13 mouse cellular contexts compared by ENCODE assay signal in genomic region chr6:51594516-51594915, GRCm38 (mm10).
DNase-seq lines count a peak whose midpoint lies in the region; ATAC-seq and TF ChIP-seq lines count a peak whose summit lies in the region.
"Had no signal": no experiment of that assay in that cellular context is flagged by ENCODE, and none has a peak within 500 bp of the region (broad histone marks: within the 10 kb centered on the region; RNA-seq: fewer than 3 reads in every experiment).

No protein-coding gene starts in this region.

- peak overlapping the region; percentile 34; the same call in 1 of the 2 replicates for H3K27ac ChIP-seq in heart, embryonic 15.5 days
- no peak overlapping the region for H3K27ac ChIP-seq in heart, embryonic 12.5 days (ENCODE audit: poor library complexity, severe bottlenecking)
- peak overlapping the region; percentile 98 for H3K27ac ChIP-seq in midbrain, embryonic 12.5 days (replicated peaks)
- no peak overlapping the region for H3K27ac ChIP-seq in midbrain, embryonic 11.5 days (ENCODE audit: low read depth, low read length)
- H3K27ac ChIP-seq in forebrain, embryonic 15.5 days (replicated peaks) = peak overlapping the region; percentile 98
- peak overlapping the region; percentile 99 for H3K27ac ChIP-seq in midbrain, embryonic 15.5 days
- H3K27ac ChIP-seq in cerebellum, adult 2 months (ENCODE audit: insufficient read depth, low read length) = no peak overlapping the region
- H3K27ac ChIP-seq: limb, embryonic 10.5 days; lung, embryonic 15.5 days had no signal

- no peak for TF ChIP-seq POLR2A in cerebellum, adult 2 months (IDR thresholded peaks at IDR 0.05; ENCODE audit: borderline replicate concordance, insufficient read depth, low read length)

- 0 out of 2 replicates have a peak overlapping the region, but pooled peaks have one; percentile 8 for H3K4me2 ChIP-seq in heart, embryonic 15.5 days
- H3K4me2 ChIP-seq in heart, embryonic 12.5 days = no peak overlapping the region
- H3K4me2 ChIP-seq in midbrain, embryonic 12.5 days (replicated peaks) = no peak overlapping the region
- H3K4me2 ChIP-seq in midbrain, embryonic 11.5 days = no peak overlapping the region
- no peak overlapping the region for H3K4me2 ChIP-seq in forebrain, embryonic 15.5 days (replicated peaks)
- no peak overlapping the region for H3K4me2 ChIP-seq in midbrain, embryonic 15.5 days
- H3K4me2 ChIP-seq: lung, embryonic 15.5 days had no signal

- H3K9ac ChIP-seq in heart, embryonic 15.5 days = no peak overlapping the region
- H3K9ac ChIP-seq in heart, embryonic 12.5 days = no peak overlapping the region
- no peak overlapping the region for H3K9ac ChIP-seq in midbrain, embryonic 12.5 days (replicated peaks)
- H3K9ac ChIP-seq in midbrain, embryonic 11.5 days (ENCODE audit: low read length) = no peak overlapping the region
- H3K9ac ChIP-seq in forebrain, embryonic 15.5 days (replicated peaks) = no peak overlapping the region
- no peak overlapping the region for H3K9ac ChIP-seq in midbrain, embryonic 15.5 days
- H3K9ac ChIP-seq: lung, embryonic 15.5 days had no signal

- no peak for TF ChIP-seq CTCF in cerebellum, adult 2 months (IDR thresholded peaks at IDR 0.05; ENCODE audit: borderline replicate concordance, insufficient read depth, low read depth, low read length)

- 0 out of 2 replicates have a peak, but pooled peaks have one; percentile 62 for ATAC-seq in heart, embryonic 15.5 days (replicated peaks; ENCODE audit: insufficient number of reproducible peaks, insufficient read depth, low FRiP score, low read depth)
- no peak for ATAC-seq in heart, embryonic 12.5 days (ENCODE audit: insufficient number of reproducible peaks, low FRiP score)
- no peak for ATAC-seq in midbrain, embryonic 12.5 days (ENCODE audit: low FRiP score, low read depth)
- ATAC-seq in midbrain, embryonic 11.5 days (ENCODE audit: low FRiP score) = no peak
- ATAC-seq in forebrain, embryonic 15.5 days (replicated peaks) = no peak
- ATAC-seq in midbrain, embryonic 15.5 days (replicated peaks) = no peak
- ATAC-seq: CD4-positive, CD25-positive, alpha-beta regulatory T cell, adult 4 months had no signal

- H3K4me1 ChIP-seq in heart, embryonic 15.5 days (replicated peaks) = peaks cover 13% of the 10 kb centered on the region
- H3K4me1 ChIP-seq in heart, embryonic 12.5 days (replicated peaks) = peaks cover 7% of the 10 kb centered on the region
- H3K4me1 ChIP-seq in midbrain, embryonic 12.5 days = peaks cover 23% of the 10 kb centered on the region
- peaks cover 9% of the 10 kb centered on the region; the same call in 1 of the 2 replicates for H3K4me1 ChIP-seq in midbrain, embryonic 11.5 days (ENCODE audit: control insufficient read depth, insufficient read depth, low read length)
- H3K4me1 ChIP-seq in forebrain, embryonic 15.5 days = peaks cover 35% of the 10 kb centered on the region
- H3K4me1 ChIP-seq in midbrain, embryonic 15.5 days = peaks cover 43% of the 10 kb centered on the region
- peaks cover 7% of the 10 kb centered on the region; the same call in 1 of the 2 replicates for H3K4me1 ChIP-seq in cerebellum, adult 2 months (ENCODE audit: control insufficient read depth, insufficient read depth, low read length)

- DNase-seq in midbrain, embryonic 11.5 days (ENCODE audit: low spot score, missing footprints) = no peak
- DNase-seq in spleen, postnatal 10 days (ENCODE audit: low spot score in 2 of 2) = no peak
- no peak for DNase-seq in cerebellum, adult 2 months
- DNase-seq: adrenal gland, postnatal 36 days; cerebellum, adult 8-10 months had no signal

- no peaks in the 10 kb centered on the region for H3K9me3 ChIP-seq in heart, embryonic 15.5 days (replicated peaks)
- no peaks in the 10 kb centered on the region for H3K9me3 ChIP-seq in heart, embryonic 12.5 days (replicated peaks)
- H3K9me3 ChIP-seq in midbrain, embryonic 12.5 days = no peaks in the 10 kb centered on the region
- H3K9me3 ChIP-seq in midbrain, embryonic 11.5 days (ENCODE audit: control insufficient read depth, low read length) = no peaks in the 10 kb centered on the region
- H3K9me3 ChIP-seq in forebrain, embryonic 15.5 days = no peaks in the 10 kb centered on the region
- no peaks in the 10 kb centered on the region for H3K9me3 ChIP-seq in midbrain, embryonic 15.5 days
- H3K9me3 ChIP-seq: limb, embryonic 10.5 days; lung, embryonic 15.5 days had no signal

- H3K4me3 ChIP-seq in heart, embryonic 15.5 days = no peak overlapping the region
- no peak overlapping the region for H3K4me3 ChIP-seq in heart, embryonic 12.5 days
- H3K4me3 ChIP-seq in midbrain, embryonic 12.5 days = no peak overlapping the region
- no peak overlapping the region for H3K4me3 ChIP-seq in midbrain, embryonic 11.5 days (ENCODE audit: low read depth, low read length)
- no peak overlapping the region for H3K4me3 ChIP-seq in forebrain, embryonic 15.5 days
- no peak overlapping the region for H3K4me3 ChIP-seq in midbrain, embryonic 15.5 days
- no peak overlapping the region for H3K4me3 ChIP-seq in cerebellum, adult 2 months (replicated peaks; ENCODE audit: insufficient read depth, low read depth, low read length)
- H3K4me3 ChIP-seq: limb, embryonic 10.5 days; lung, embryonic 15.5 days had no signal

- 25% methylated on average over 4 of the region's 4 CpGs for WGBS in heart, embryonic 15.5 days
- 14% methylated on average over 4 of the region's 4 CpGs for WGBS in heart, embryonic 12.5 days
- 37% methylated on average over 4 of the region's 4 CpGs for WGBS in midbrain, embryonic 12.5 days
- WGBS in midbrain, embryonic 11.5 days = 45% methylated on average over 4 of the region's 4 CpGs
- 40% methylated on average over 4 of the region's 4 CpGs for WGBS in forebrain, embryonic 15.5 days
- 38% methylated on average over 4 of the region's 4 CpGs for WGBS in midbrain, embryonic 15.5 days
- 91% methylated on average over 4 of the region's 4 CpGs for WGBS in cerebellum, adult 2 months

- no peaks in the 10 kb centered on the region for H3K27me3 ChIP-seq in heart, embryonic 15.5 days
- H3K27me3 ChIP-seq in heart, embryonic 12.5 days (replicated peaks) = no peaks in the 10 kb centered on the region
- H3K27me3 ChIP-seq in midbrain, embryonic 12.5 days = no peaks in the 10 kb centered on the region
- no peaks in the 10 kb centered on the region for H3K27me3 ChIP-seq in midbrain, embryonic 11.5 days (ENCODE audit: control insufficient read depth, insufficient read depth, low read length)
- no peaks in the 10 kb centered on the region for H3K27me3 ChIP-seq in forebrain, embryonic 15.5 days
- no peaks in the 10 kb centered on the region for H3K27me3 ChIP-seq in midbrain, embryonic 15.5 days (replicated peaks)
- H3K27me3 ChIP-seq in cerebellum, adult 2 months (ENCODE audit: control insufficient read depth, insufficient read depth, low read length) = no peaks in the 10 kb centered on the region
- H3K27me3 ChIP-seq: lung, embryonic 15.5 days had no signal

- no peaks in the 10 kb centered on the region for H3K36me3 ChIP-seq in heart, embryonic 15.5 days
- no peaks in the 10 kb centered on the region for H3K36me3 ChIP-seq in heart, embryonic 12.5 days
- H3K36me3 ChIP-seq in midbrain, embryonic 12.5 days = no peaks in the 10 kb centered on the region
- H3K36me3 ChIP-seq in midbrain, embryonic 11.5 days (ENCODE audit: control insufficient read depth, insufficient read depth, low read length) = no peaks in the 10 kb centered on the region
- no peaks in the 10 kb centered on the region for H3K36me3 ChIP-seq in forebrain, embryonic 15.5 days
- no peaks in the 10 kb centered on the region for H3K36me3 ChIP-seq in midbrain, embryonic 15.5 days (replicated peaks)
- H3K36me3 ChIP-seq: limb, embryonic 10.5 days; lung, embryonic 15.5 days had no signal

Comparison
In these comparisons a context has a peak if more than half of its experiments do, and no peak if none do; other contexts are left out.
1. H3K27ac ChIP-seq: peak in heart, embryonic 15.5 days (single experiment), midbrain, embryonic 12.5 days (single experiment), forebrain, embryonic 15.5 days (single experiment) and midbrain, embryonic 15.5 days (single experiment); none in heart, embryonic 12.5 days (single experiment), midbrain, embryonic 11.5 days (single experiment) and cerebellum, adult 2 months (single experiment).